Mouse (Mus musculus): ENCODE measurements around the gene Nup54. TPM values are rescaled to one million over a fixed set of nuclear protein-coding genes. Genes with fewer than 3 reads are reported as not detected.

The Nup54 gene
- polyA plus RNA-seq, 1 experiment: 26.9 TPM

GRCm38 (mm10) chr5:92442914-92443313 is 7.9 kb upstream of the Nup54 start:
- no peak for DNase-seq
- H3K27ac ChIP-seq (ENCODE audit: control insufficient read depth, insufficient read depth, low read length): no peak overlapping the region
- H3K4me1 ChIP-seq (replicated peaks; ENCODE audit: control insufficient read depth, insufficient read depth, low read length): no peaks in the 10 kb centered on the region
- H3K36me3 ChIP-seq (ENCODE audit: control insufficient read depth, insufficient read depth, low read length): peaks cover 29% of the 10 kb centered on the region
- H3K27me3 ChIP-seq (ENCODE audit: control insufficient read depth, insufficient read depth, low read length): no peaks in the 10 kb centered on the region
- 95% methylated on average over 7 of the region's 7 CpGs for WGBS
- no peak overlapping the region for H3K4me3 ChIP-seq (ENCODE audit: control insufficient read depth, insufficient read depth, low read length)
- TF ChIP-seq POLR2A (IDR thresholded peaks at IDR 0.05; ENCODE audit: control insufficient read depth, extremely low read depth, insufficient read depth, low read length, poor library complexity) (no peak), CTCF (IDR thresholded peaks at IDR 0.05; ENCODE audit: borderline replicate concordance, control insufficient read depth, extremely low read depth, insufficient read depth, low read length, poor library complexity) (no peak)

GRCm38 (mm10) chr5:92441494-92441893 is 6.5 kb upstream of the Nup54 start:
- 91% methylated on average over 5 of the region's 5 CpGs for WGBS
- no peaks in the 10 kb centered on the region for H3K27me3 ChIP-seq (ENCODE audit: control insufficient read depth, insufficient read depth, low read length)
- H3K4me3 ChIP-seq (ENCODE audit: control insufficient read depth, insufficient read depth, low read length): no peak overlapping the region
- H3K27ac ChIP-seq (ENCODE audit: control insufficient read depth, insufficient read depth, low read length): no peak overlapping the region
- TF ChIP-seq CTCF (IDR thresholded peaks at IDR 0.05; ENCODE audit: borderline replicate concordance, control insufficient read depth, extremely low read depth, insufficient read depth, low read length, poor library complexity) (no peak), POLR2A (IDR thresholded peaks at IDR 0.05; ENCODE audit: control insufficient read depth, extremely low read depth, insufficient read depth, low read length, poor library complexity) (no peak)
- DNase-seq: no peak
- H3K36me3 ChIP-seq (ENCODE audit: control insufficient read depth, insufficient read depth, low read length): peaks cover 17% of the 10 kb centered on the region; the same call in 1 of the 2 replicates
- no peaks in the 10 kb centered on the region for H3K4me1 ChIP-seq (replicated peaks; ENCODE audit: control insufficient read depth, insufficient read depth, low read length)

- WGBS: 97% methylated on average over 8 of the region's 8 CpGs
- Histone ChIP-seq H3K4me3 (ENCODE audit: control insufficient read depth, insufficient read depth, low read length) (no peak overlapping the region), H3K27ac (ENCODE audit: control insufficient read depth, insufficient read depth, low read length) (no peak overlapping the region), H3K36me3 (ENCODE audit: control insufficient read depth, insufficient read depth, low read length) (peaks cover 1% of the 10 kb centered on the region; the same call in 1 of the 2 replicates), H3K4me1 (replicated peaks; ENCODE audit: control insufficient read depth, insufficient read depth, low read length) (peaks cover 5% of the 10 kb centered on the region; the same call in 1 of the 2 replicates), H3K27me3 (ENCODE audit: control insufficient read depth, insufficient read depth, low read length) (no peaks in the 10 kb centered on the region)
- DNase-seq: no peak
- no peak for TF ChIP-seq CTCF (IDR thresholded peaks at IDR 0.05; ENCODE audit: borderline replicate concordance, control insufficient read depth, extremely low read depth, insufficient read depth, low read length, poor library complexity)
- TF ChIP-seq POLR2A (IDR thresholded peaks at IDR 0.05; ENCODE audit: control insufficient read depth, extremely low read depth, insufficient read depth, low read length, poor library complexity): no peak
Measured at GRCm38 (mm10) chr5:92438540-92438939, 3.5 kb upstream of the Nup54 start.

- H3K4me1 ChIP-seq (replicated peaks; ENCODE audit: control insufficient read depth, insufficient read depth, low read length): peaks cover 5% of the 10 kb centered on the region; the same call in 1 of the 2 replicates
- H3K27me3 ChIP-seq (ENCODE audit: control insufficient read depth, insufficient read depth, low read length): no peaks in the 10 kb centered on the region
- peaks cover 5% of the 10 kb centered on the region; the same call in 1 of the 2 replicates for H3K36me3 ChIP-seq (ENCODE audit: control insufficient read depth, insufficient read depth, low read length)
- no peak for TF ChIP-seq POLR2A (IDR thresholded peaks at IDR 0.05; ENCODE audit: control insufficient read depth, extremely low read depth, insufficient read depth, low read length, poor library complexity)
- TF ChIP-seq CTCF (IDR thresholded peaks at IDR 0.05; ENCODE audit: borderline replicate concordance, control insufficient read depth, extremely low read depth, insufficient read depth, low read length, poor library complexity): no peak
- DNase-seq: no peak
- H3K27ac ChIP-seq (ENCODE audit: control insufficient read depth, insufficient read depth, low read length): no peak overlapping the region
- under 1% methylated on average over 36 of the region's 39 CpGs for WGBS
- H3K4me3 ChIP-seq (ENCODE audit: control insufficient read depth, insufficient read depth, low read length): peak overlapping the region; percentile 69
Measured at GRCm38 (mm10) chr5:92434571-92434985, 441 bp downstream of the Nup54 start.

GRCm38 (mm10) chr5:92434070-92434469 is 949 bp downstream of the Nup54 start:
- no peak for DNase-seq
- Histone ChIP-seq H3K27ac (ENCODE audit: control insufficient read depth, insufficient read depth, low read length) (no peak overlapping the region), H3K36me3 (ENCODE audit: control insufficient read depth, insufficient read depth, low read length) (peaks cover 6% of the 10 kb centered on the region), H3K4me1 (replicated peaks; ENCODE audit: control insufficient read depth, insufficient read depth, low read length) (peaks cover 5% of the 10 kb centered on the region; the same call in 1 of the 2 replicates), H3K27me3 (ENCODE audit: control insufficient read depth, insufficient read depth, low read length) (no peaks in the 10 kb centered on the region), H3K4me3 (ENCODE audit: control insufficient read depth, insufficient read depth, low read length) (peak overlapping the region; percentile 69)
- 2% methylated on average over 12 of the region's 12 CpGs for WGBS
- TF ChIP-seq CTCF (IDR thresholded peaks at IDR 0.05; ENCODE audit: borderline replicate concordance, control insufficient read depth, extremely low read depth, insufficient read depth, low read length, poor library complexity) (no peak), POLR2A (IDR thresholded peaks at IDR 0.05; ENCODE audit: control insufficient read depth, extremely low read depth, insufficient read depth, low read length, poor library complexity) (no peak)

GRCm38 (mm10) chr5:92431611-92432010 is 3.4 kb downstream of the Nup54 start:
- DNase-seq: no peak
- no peak overlapping the region for H3K4me3 ChIP-seq (ENCODE audit: control insufficient read depth, insufficient read depth, low read length)
- H3K36me3 ChIP-seq (ENCODE audit: control insufficient read depth, insufficient read depth, low read length): peaks cover 30% of the 10 kb centered on the region
- TF ChIP-seq POLR2A (IDR thresholded peaks at IDR 0.05; ENCODE audit: control insufficient read depth, extremely low read depth, insufficient read depth, low read length, poor library complexity): no peak
- no peak for TF ChIP-seq CTCF (IDR thresholded peaks at IDR 0.05; ENCODE audit: borderline replicate concordance, control insufficient read depth, extremely low read depth, insufficient read depth, low read length, poor library complexity)
- H3K4me1 ChIP-seq (replicated peaks; ENCODE audit: control insufficient read depth, insufficient read depth, low read length): peaks cover 5% of the 10 kb centered on the region; the same call in 1 of the 2 replicates
- no peak overlapping the region for H3K27ac ChIP-seq (ENCODE audit: control insufficient read depth, insufficient read depth, low read length)
- H3K27me3 ChIP-seq (ENCODE audit: control insufficient read depth, insufficient read depth, low read length): no peaks in the 10 kb centered on the region
- WGBS: 92% methylated on average over 7 of the region's 7 CpGs

- Histone ChIP-seq H3K27ac (ENCODE audit: control insufficient read depth, insufficient read depth, low read length) (no peak overlapping the region), H3K4me1 (replicated peaks; ENCODE audit: control insufficient read depth, insufficient read depth, low read length) (peaks cover 5% of the 10 kb centered on the region; the same call in 1 of the 2 replicates), H3K27me3 (ENCODE audit: control insufficient read depth, insufficient read depth, low read length) (no peaks in the 10 kb centered on the region), H3K36me3 (ENCODE audit: control insufficient read depth, insufficient read depth, low read length) (peaks cover 30% of the 10 kb centered on the region), H3K4me3 (ENCODE audit: control insufficient read depth, insufficient read depth, low read length) (no peak overlapping the region)
- WGBS: 96% methylated on average over 5 of the region's 5 CpGs
- DNase-seq: no peak
- no peak for TF ChIP-seq POLR2A (IDR thresholded peaks at IDR 0.05; ENCODE audit: control insufficient read depth, extremely low read depth, insufficient read depth, low read length, poor library complexity)
- TF ChIP-seq CTCF (IDR thresholded peaks at IDR 0.05; ENCODE audit: borderline replicate concordance, control insufficient read depth, extremely low read depth, insufficient read depth, low read length, poor library complexity): no peak
Measured at GRCm38 (mm10) chr5:92430723-92431122, 4.3 kb downstream of the Nup54 start.

Data from thymus, adult 2 months (tissue).